Mouse (Mus musculus): Measurements from ENCODE around the gene Zbtb38. TPM values are rescaled to one million over a fixed set of nuclear protein-coding genes. Genes with fewer than 3 reads are reported as not detected.

Gene Zbtb38
- polyA plus RNA-seq, 1 experiment: 14.8 TPM

DNA sequence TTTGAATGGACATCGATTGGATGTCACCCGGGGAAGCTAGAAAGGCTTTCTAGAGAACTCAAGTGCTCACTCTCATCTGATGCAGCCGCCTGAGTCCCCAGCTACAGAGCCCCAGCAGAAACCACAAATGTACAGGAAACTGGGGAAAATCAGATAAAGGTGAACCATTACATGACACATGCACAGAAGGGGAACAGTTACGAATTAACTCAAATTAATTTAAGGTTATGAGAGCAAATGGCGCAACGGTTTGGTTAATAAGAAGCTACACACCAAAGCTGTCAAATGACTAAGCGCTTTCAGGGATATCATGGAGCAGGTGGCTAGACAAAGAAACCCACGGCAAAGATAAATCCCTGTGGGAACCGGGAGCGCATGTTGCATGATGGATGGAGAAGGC is 35.2 kb upstream of the Zbtb38 start:
- no peak overlapping the region for H3K27ac ChIP-seq (ENCODE audit: control insufficient read depth, insufficient read depth, low read depth, low read length, poor library complexity)
- H3K4me3 ChIP-seq (replicated peaks; ENCODE audit: control insufficient read depth, low read depth, low read length): no peak overlapping the region
- whole genome bisulfite sequencing: 6% methylated on average over 10 of the region's 10 CpGs
- no peak for TF ChIP-seq POLR2A (IDR thresholded peaks at IDR 0.05; ENCODE audit: borderline replicate concordance, control insufficient read depth, low read depth, low read length)
- TF ChIP-seq CTCF (IDR thresholded peaks at IDR 0.05; ENCODE audit: control insufficient read depth, insufficient read depth, low read length): no peak
- peaks cover under 1% of the 10 kb centered on the region for H3K4me1 ChIP-seq (ENCODE audit: control insufficient read depth, insufficient read depth, low read length)

GRCm38 (mm10) chr9:96785871-96786342 is 33.3 kb upstream of the Zbtb38 start:
- no peak overlapping the region for H3K4me3 ChIP-seq (replicated peaks; ENCODE audit: control insufficient read depth, low read depth, low read length)
- no peaks in the 10 kb centered on the region; the same call in 1 of the 2 replicates for H3K4me1 ChIP-seq (ENCODE audit: control insufficient read depth, insufficient read depth, low read length)
- TF ChIP-seq POLR2A (IDR thresholded peaks at IDR 0.05; ENCODE audit: borderline replicate concordance, control insufficient read depth, low read depth, low read length) (no peak), CTCF (IDR thresholded peaks at IDR 0.05; ENCODE audit: control insufficient read depth, insufficient read depth, low read length) (no peak)
- no peak overlapping the region for H3K27ac ChIP-seq (ENCODE audit: control insufficient read depth, insufficient read depth, low read depth, low read length, poor library complexity)
- 23% methylated on average over 9 of the region's 9 CpGs for WGBS

- no peaks in the 10 kb centered on the region; the same call in 1 of the 2 replicates for H3K4me1 ChIP-seq (ENCODE audit: control insufficient read depth, insufficient read depth, low read length)
- 2% methylated on average over 3 of the region's 3 CpGs for WGBS
These were observed 32.6 kb upstream of the Zbtb38 start for GRCm38 (mm10) chr9:96785187-96785586.

GRCm38 (mm10) chr9:96783667-96784066 is 31.0 kb upstream of the Zbtb38 start:
- H3K27ac ChIP-seq (ENCODE audit: control insufficient read depth, insufficient read depth, low read depth, low read length, poor library complexity): no peak overlapping the region
- H3K4me1 ChIP-seq (ENCODE audit: control insufficient read depth, insufficient read depth, low read length): no peaks in the 10 kb centered on the region; the same call in 1 of the 2 replicates
- no peak overlapping the region for H3K4me3 ChIP-seq (replicated peaks; ENCODE audit: control insufficient read depth, low read depth, low read length)
- TF ChIP-seq CTCF (IDR thresholded peaks at IDR 0.05; ENCODE audit: control insufficient read depth, insufficient read depth, low read length) (no peak), POLR2A (IDR thresholded peaks at IDR 0.05; ENCODE audit: borderline replicate concordance, control insufficient read depth, low read depth, low read length) (no peak)
- 26% methylated on average over 9 of the region's 9 CpGs for WGBS

More at GRCm38 (mm10) chr9:96785187-96785586, 32.6 kb upstream of the Zbtb38 start:
- Histone ChIP-seq H3K4me3 (replicated peaks; ENCODE audit: control insufficient read depth, low read depth, low read length) (no peak overlapping the region), H3K27ac (ENCODE audit: control insufficient read depth, insufficient read depth, low read depth, low read length, poor library complexity) (no peak overlapping the region)
- TF ChIP-seq POLR2A (IDR thresholded peaks at IDR 0.05; ENCODE audit: borderline replicate concordance, control insufficient read depth, low read depth, low read length) (no peak), CTCF (IDR thresholded peaks at IDR 0.05; ENCODE audit: control insufficient read depth, insufficient read depth, low read length) (no peak)

DNA sequence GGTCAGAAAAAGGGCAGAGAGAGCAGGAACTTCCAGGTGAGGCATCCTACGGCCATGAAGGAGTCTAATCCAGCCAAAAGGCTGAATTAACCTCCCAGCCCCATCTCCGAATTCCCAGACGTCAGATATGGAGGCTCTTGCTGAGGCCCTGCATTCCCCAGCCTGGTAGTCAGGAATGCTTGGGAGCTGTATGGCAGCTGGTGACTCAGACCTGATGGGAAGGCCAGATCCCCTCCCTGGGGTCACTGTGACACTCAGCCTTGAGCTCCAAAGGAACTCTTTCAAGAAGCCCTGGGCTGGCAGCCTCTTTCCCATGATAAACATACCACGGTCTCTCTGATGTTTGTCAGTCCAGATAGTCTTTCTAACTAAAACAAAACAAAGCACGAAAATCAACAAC is 30.6 kb upstream of the Zbtb38 start:
- Histone ChIP-seq H3K4me3 (replicated peaks; ENCODE audit: control insufficient read depth, low read depth, low read length) (no peak overlapping the region), H3K4me1 (ENCODE audit: control insufficient read depth, insufficient read depth, low read length) (no peaks in the 10 kb centered on the region; the same call in 1 of the 2 replicates), H3K27ac (ENCODE audit: control insufficient read depth, insufficient read depth, low read depth, low read length, poor library complexity) (no peak overlapping the region)
- no peak for TF ChIP-seq CTCF (IDR thresholded peaks at IDR 0.05; ENCODE audit: control insufficient read depth, insufficient read depth, low read length)
- TF ChIP-seq POLR2A (IDR thresholded peaks at IDR 0.05; ENCODE audit: borderline replicate concordance, control insufficient read depth, low read depth, low read length): no peak
- 63% methylated on average over 5 of the region's 5 CpGs for WGBS

GRCm38 (mm10) chr9:96782062-96782461 is 29.4 kb upstream of the Zbtb38 start:
- Histone ChIP-seq H3K27ac (ENCODE audit: control insufficient read depth, insufficient read depth, low read depth, low read length, poor library complexity) (no peak overlapping the region), H3K4me3 (replicated peaks; ENCODE audit: control insufficient read depth, low read depth, low read length) (no peak overlapping the region), H3K4me1 (ENCODE audit: control insufficient read depth, insufficient read depth, low read length) (no peaks in the 10 kb centered on the region; the same call in 1 of the 2 replicates)
- 75% methylated on average over 8 of the region's 8 CpGs for WGBS
- TF ChIP-seq POLR2A (IDR thresholded peaks at IDR 0.05; ENCODE audit: borderline replicate concordance, control insufficient read depth, low read depth, low read length): no peak
- TF ChIP-seq CTCF (IDR thresholded peaks at IDR 0.05; ENCODE audit: control insufficient read depth, insufficient read depth, low read length): no peak

- no peaks in the 10 kb centered on the region for H3K4me1 ChIP-seq (ENCODE audit: control insufficient read depth, insufficient read depth, low read length)
- TF ChIP-seq CTCF (IDR thresholded peaks at IDR 0.05; ENCODE audit: control insufficient read depth, insufficient read depth, low read length) (no peak), POLR2A (IDR thresholded peaks at IDR 0.05; ENCODE audit: borderline replicate concordance, control insufficient read depth, low read depth, low read length) (no peak)
- 21% methylated on average over 6 of the region's 6 CpGs for WGBS
These were observed 20.5 kb upstream of the Zbtb38 start for GRCm38 (mm10) chr9:96773146-96773545.

DNA sequence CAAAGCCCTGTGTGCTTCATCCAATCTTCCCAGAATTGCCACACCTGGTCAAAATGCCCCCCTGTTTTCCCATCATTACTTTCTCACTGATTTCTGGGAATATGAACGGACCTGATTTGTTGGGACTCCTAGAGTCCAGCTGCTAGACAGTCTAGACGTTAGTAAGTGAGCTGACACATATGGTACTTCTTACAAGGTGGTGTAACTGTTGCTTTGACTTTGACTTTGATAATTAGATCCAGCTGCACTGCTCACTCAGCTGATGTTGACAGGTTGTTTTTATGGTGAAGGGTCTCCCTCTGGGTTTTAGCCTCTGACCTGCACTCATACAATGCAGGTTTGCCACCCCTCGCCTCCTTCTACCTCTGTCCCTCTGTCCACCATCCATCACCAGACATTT is 17.8 kb upstream of the Zbtb38 start:
- H3K27ac ChIP-seq (ENCODE audit: control insufficient read depth, insufficient read depth, low read depth, low read length, poor library complexity): no peak overlapping the region
- H3K4me1 ChIP-seq (ENCODE audit: control insufficient read depth, insufficient read depth, low read length): no peaks in the 10 kb centered on the region
- TF ChIP-seq CTCF (IDR thresholded peaks at IDR 0.05; ENCODE audit: control insufficient read depth, insufficient read depth, low read length) (no peak), POLR2A (IDR thresholded peaks at IDR 0.05; ENCODE audit: borderline replicate concordance, control insufficient read depth, low read depth, low read length) (no peak)
- 85% methylated on average over 3 of the region's 3 CpGs for WGBS
- H3K4me3 ChIP-seq (replicated peaks; ENCODE audit: control insufficient read depth, low read depth, low read length): no peak overlapping the region

More at GRCm38 (mm10) chr9:96773146-96773545, 20.5 kb upstream of the Zbtb38 start:
- Histone ChIP-seq H3K27ac (ENCODE audit: control insufficient read depth, insufficient read depth, low read depth, low read length, poor library complexity) (no peak overlapping the region), H3K4me3 (replicated peaks; ENCODE audit: control insufficient read depth, low read depth, low read length) (no peak overlapping the region)

DNA sequence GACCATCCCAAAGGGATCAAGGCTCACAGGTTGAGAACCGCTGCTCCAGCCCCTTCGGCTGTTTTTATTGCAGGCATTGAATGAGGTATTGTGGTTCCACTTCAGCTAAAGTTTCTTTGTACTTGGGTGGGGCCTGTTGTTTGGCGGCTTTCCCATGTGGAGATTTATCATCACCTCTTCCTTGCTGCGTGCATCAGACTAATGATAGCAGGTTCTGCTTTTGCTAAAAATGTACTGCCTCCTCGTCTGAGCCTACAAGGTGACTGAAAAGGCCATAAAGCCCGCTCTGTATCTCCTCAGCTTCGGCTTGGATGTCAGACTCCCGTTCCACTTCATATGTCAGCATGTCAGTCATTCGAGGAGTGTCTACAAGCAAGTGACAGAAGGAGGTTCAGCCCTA is 17.0 kb upstream of the Zbtb38 start:
- 22% methylated on average over 9 of the region's 9 CpGs for WGBS
- Histone ChIP-seq H3K4me3 (replicated peaks; ENCODE audit: control insufficient read depth, low read depth, low read length) (no peak overlapping the region), H3K27ac (ENCODE audit: control insufficient read depth, insufficient read depth, low read depth, low read length, poor library complexity) (no peak overlapping the region), H3K4me1 (ENCODE audit: control insufficient read depth, insufficient read depth, low read length) (no peaks in the 10 kb centered on the region; the same call in 1 of the 2 replicates)
- TF ChIP-seq POLR2A (IDR thresholded peaks at IDR 0.05; ENCODE audit: borderline replicate concordance, control insufficient read depth, low read depth, low read length) (no peak), CTCF (IDR thresholded peaks at IDR 0.05; ENCODE audit: control insufficient read depth, insufficient read depth, low read length) (no peak)
